Mouse (Mus musculus) thymus, postnatal 4 days (tissue): ENCODE results near the gene Son.
A peak's percentile ranks its signal among the peaks of the same experiment; 100 is the strongest.
"Not testable (repeated sequence)": the region's sequence is repeated elsewhere in the genome, so short reads cannot be mapped to it uniquely, and the experiment has no call there.

Experiments
- DNase-seq: peaks from one replicate; pipeline ENCODE4 v3.0.0; 2021

Gene Son

DNA sequence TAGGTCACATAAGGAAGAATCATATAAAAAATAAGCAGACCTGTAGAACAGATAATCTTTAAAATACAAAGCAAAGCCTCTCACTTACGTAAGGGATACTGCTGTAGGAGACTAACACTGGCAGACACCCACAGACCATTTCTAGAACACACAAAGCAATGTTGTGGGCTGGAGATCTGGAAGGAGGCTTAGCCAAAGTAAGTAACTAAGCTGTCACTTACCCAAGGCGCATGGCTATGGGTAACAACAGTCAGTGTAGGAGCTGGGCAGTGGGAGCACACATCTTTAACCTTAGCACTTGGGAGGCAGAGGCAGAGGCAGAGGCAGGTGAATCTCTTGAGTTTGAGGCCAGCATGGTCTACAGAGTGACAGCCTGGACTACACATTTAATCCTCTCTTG, 7.7 kb upstream of the Son start:
- no peak for DNase-seq

DNA sequence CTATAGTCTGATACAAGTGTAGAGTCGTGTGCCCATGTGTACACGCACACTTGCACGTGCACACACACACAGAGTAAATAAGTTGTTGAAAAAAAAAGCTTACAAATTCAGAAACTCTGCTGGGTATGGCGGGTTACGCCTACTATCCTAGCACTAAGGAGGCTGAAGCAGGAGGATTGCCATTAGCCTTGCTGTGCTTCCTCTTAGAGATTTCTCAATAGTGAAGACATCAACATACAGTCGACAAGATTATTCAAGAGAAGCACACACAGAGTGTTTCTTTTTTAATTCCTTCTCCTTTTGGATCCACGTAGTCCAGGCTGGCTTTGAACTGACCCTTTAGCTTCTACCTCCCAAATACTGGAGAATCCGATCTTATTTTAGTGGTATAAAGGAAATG, 7.1 kb upstream of the Son start:
- no peak for DNase-seq

DNA sequence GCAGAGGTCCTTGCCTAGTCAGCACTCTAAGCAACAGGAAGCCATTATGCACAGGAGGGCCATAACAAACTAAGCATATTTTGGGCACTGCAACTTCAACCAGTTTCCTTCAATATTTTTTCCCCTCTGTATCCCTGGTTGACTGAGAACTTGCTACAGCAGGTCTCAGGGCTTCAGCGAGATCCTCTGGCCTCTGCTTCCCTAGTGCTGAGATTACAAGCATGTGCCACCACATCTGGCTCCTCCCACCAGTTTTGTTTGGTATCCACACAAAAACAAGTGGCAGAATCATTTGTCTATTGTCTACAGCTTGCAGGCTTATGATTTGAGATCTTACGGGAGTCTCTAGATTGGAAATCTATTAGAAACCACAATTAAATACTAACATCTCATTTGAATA, 2.4 kb upstream of the Son start:
- DNase-seq, result no peak

DNA sequence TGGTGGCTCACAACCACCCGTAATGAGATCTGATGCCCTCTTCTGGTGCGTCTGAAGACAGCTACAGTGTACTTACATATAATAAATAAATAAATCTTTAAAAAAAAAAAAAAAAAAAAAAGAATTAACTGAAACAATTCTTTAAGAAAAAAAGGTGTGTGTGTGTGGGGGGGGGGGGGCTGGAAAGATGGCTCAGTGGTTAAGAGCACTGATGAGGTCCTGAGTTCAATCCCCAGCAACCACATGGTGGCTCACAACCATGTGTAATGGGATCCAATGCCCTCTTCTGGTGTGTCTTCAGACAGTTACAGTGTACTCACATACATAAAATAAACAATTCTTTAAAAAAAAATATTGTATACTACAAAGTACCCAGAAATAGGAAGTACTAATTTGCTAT, 1.9 kb upstream of the Son start:
- DNase-seq, result not testable (repeated sequence)

DNA sequence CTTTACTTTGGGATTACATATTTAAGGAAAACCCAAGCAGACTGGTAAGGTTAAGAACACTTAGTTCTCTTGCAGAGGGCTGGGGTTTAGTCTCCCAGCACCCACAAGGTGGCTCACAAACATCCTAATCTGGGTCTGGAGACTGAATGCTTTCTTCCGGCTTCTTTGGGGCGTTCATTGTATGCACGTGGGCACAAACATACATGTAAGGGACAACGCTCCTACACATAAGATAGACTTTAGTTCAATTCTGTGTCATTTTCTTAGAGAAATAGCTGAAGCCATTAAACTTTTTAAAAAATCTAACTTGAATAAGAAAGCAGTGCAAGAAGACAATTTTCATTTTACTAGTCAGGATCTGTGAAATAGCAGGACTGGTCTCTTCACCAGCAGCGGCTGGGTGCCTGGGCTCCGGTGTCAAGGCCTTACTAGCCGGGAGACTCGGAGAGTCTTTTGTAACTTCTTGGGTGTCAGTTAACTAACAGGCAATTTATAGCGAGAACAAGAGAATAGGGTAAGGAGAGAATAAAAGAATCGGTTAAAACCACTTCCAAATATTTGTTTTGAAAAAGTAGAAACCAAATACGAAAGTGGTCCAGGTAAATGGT, 1.2 kb upstream of the Son start:
- peak; percentile 56 for DNase-seq

DNA sequence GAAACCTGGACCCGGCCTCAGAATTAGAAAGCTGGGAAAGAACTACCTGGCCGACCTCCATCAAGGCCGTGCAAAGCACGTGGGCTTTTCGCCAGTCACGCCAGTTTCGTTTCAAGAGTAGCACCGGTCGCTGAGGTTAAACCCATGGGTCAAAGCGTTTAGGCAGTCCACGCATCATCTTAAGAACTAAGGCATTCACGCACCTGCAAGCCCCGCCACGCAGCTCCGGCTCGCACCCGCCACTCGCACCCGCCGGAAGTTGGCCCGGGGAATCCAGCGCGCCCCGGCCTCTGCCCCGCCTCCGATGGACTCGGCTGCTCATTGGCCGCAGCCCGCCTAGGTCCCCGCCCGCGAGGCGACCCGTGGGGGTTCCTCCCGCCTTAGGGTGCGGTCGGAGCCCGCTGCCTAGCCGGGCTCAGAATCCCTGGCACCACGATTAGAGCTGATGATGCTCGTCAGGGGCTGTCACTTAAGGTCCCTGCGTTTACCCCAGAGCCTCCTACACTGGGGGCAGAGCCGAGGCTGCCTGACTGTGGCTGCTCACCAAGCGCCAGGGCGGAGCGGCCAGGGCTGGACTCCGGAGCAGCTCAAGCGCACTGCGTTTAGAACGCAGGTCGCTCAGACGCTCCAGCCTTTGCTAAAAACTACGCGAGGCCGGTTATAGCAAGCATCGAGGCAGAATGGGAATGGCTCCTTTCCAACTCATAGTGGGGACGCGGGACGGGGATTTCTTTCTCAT, 456 bp upstream of the Son start, which contains the start of gene Gart:
TSS of gene Gart (minus strand) at position 272 of the 739 bp plus-strand sequence.
- DNase-seq, result peak; percentile 94

DNA sequence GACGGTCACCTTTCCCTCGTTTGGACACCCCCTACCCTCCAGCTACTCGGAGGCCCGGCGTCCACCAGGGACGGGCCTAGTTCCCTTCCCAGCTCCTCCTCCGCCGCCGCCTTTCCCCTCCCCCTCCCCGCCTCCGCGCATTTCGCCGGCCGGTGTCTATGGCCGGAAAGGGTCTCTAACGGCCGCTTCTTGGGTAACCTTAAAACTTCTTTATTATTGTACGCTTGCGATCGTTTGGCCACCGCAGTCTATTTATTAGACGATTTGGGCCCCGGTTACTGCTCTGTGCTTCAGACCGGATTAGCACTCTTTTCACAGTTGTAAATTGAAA, 879 bp downstream of the Son start:
- peak; percentile 83 for DNase-seq

DNA sequence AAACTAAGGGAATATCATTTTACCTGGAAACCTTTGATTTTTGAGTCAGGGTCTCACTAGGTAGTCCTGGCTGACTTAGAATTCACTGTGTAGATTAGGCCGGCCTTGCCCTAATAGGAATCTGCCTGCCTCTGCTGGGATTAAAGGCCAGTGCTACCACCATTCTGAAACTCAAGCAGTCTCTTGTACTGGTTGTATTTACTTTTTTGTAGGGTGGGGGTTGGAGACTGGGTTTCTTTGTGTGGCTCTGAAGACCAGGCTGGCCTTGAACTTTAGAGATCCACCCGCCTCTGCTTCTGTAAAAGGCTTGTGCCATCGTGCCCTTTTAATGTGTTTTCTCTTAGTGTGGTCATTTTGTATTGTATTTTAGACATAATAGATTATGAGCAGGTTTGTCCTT, 1.9 kb downstream of the Son start:
- DNase-seq, result no peak

DNA sequence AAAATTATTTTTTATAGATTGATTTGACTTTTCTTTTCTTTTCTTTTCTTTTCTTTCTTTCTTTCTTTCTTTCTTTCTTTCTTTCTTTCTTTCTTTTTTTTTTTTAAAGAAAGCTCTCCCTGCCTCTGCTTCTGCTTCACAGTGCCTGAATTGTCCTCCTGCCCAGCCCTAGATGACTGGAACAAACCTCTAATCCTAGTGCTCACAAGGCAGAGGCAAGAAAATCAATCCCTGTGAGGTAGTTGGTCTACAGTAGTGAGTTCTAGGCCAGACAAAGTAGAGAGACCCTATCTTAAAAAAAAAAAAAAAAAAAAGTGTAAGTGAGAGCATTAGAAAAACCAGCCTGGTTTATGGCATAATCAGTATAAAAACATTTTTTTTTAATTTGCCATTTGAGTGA, 2.5 kb downstream of the Son start:
- DNase-seq, result no peak

DNA sequence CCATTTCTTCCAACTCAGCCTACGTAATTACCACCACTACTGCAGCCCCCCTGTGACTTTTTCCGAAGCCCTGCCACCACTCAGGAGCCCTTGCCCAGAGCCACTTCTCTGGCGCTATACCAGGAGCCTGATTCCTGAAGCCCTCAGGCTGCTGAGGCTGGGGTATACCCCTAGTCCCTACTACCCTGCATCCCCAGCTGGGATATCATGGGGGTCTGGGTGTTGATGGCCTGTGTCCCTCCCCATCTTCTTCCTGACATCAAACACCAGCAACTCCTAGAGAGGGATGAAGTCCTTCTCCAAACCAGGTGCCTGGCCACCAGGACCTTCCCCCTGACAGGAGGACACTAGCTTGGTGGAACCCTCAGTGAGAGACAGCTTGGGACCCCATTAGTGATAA, 4.9 kb downstream of the Son start:
- DNase-seq, result no peak

DNA sequence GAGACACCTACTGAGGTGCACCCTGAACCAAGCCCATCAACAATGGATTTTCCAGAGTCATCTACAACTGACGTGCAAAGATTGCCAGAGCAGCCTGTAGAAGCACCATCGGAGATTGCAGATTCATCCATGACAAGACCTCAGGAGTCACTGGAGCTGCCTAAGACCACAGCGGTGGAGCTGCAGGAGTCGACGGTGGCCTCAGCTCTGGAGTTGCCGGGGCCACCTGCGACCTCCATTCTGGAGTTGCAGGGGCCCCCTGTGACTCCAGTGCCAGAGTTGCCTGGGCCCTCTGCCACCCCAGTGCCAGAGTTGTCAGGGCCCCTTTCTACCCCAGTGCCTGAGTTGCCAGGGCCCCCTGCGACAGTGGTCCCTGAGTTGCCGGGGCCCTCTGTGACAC, 8.0 kb downstream of the Son start:
- DNase-seq, result no peak

DNA sequence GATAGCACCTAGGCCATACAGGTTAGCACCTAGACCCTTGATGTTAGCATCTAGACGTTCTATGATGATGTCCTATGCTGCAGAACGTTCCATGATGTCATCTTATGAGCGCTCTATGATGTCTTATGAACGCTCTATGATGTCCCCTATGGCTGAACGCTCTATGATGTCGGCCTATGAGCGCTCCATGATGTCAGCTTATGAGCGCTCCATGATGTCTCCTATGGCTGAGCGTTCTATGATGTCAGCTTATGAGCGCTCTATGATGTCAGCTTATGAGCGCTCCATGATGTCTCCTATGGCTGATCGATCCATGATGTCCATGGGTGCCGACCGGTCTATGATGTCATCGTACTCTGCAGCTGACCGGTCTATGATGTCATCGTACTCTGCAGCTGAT, 10.0 kb downstream of the Son start:
- DNase-seq, result no peak

DNA sequence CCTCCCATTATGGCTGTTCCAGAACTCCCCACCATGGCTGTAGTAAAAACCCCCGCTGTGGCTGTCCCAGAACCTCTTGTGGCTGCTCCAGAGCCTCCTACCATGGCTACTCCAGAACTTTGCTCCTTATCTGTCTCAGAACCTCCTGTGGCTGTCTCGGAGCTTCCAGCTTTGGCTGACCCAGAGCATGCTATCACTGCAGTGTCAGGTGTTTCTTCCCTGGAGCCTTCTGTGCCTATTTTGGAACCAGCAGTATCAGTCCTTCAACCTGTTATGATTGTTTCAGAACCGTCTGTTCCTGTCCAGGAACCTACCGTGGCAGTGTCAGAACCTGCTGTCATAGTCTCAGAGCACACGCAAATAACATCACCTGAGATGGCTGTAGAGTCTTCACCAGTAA, 11.2 kb downstream of the Son start:
- no peak for DNase-seq

DNA sequence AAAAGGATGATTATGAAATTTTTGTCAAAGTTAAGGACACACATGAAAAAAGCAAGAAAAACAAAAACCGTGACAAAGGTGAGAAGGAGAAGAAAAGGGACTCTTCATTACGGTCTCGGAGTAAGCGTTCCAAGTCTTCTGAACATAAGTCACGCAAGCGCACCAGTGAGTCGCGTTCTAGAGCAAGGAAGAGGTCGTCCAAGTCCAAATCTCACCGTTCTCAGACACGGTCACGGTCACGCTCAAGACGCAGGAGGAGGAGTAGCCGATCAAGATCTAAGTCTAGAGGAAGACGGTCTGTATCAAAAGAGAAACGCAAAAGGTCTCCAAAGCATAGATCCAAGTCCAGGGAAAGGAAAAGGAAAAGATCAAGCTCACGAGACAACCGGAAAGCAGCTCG, 12.5 kb downstream of the Son start:
- no peak for DNase-seq

DNA sequence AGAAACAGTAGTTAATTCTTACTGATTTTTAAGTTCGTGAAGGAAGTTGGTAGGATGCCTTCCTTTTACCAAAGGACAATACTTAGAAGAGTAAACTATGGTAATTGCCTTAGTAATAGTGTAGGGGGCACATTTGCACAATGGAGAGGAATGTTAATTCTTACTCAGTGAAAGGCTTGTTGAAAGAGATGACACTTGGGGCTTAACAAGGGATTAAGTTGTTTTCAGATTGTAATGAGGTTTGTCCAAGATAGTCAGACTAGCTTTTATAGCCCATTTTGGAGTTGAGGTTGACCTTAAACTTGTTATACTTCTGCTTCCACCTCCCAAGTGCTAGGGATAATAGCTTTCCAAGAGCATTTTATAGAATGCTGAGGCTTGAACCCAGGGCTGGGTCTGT, 14.1 kb downstream of the Son start:
- DNase-seq, result no peak

DNA sequence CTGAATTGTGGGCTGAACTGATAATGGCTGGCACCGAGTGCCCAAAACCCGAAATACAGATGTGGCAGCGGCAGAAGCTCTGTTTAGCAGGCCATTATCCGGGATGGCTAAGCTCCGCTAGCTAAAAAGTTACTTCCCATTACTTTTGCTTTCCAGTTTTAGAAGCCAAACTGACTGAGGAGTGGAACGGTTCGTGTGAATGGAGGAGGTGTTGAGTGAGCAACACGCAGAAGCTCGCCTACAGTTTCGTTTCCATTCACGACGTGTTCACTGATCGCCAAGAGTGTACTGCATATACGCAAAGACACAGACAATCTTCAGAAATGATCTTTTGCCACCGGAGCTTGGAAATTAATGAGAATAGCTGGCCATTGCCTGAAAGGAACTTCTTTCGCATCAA, 15.0 kb downstream of the Son start:
- no peak for DNase-seq

DNA sequence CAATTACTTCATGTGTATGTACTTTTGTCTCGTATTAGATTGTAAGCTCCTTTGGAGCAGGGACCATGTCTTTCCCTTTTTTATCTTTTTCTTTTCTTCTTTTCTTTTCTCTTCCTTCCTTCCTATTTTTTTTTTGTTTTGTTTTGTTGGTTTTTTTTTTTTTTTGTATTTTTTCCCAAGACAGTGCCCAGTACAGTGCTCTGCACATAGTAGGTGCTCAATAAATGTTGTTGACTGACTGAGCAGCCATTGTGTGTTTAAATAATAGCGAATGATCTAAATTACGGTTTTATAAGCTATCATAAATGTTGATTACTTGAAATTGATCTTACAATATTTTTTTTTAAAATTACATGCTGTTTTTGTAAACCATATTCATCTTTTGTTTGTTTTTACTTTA, 16.5 kb downstream of the Son start:
- no peak for DNase-seq

DNA sequence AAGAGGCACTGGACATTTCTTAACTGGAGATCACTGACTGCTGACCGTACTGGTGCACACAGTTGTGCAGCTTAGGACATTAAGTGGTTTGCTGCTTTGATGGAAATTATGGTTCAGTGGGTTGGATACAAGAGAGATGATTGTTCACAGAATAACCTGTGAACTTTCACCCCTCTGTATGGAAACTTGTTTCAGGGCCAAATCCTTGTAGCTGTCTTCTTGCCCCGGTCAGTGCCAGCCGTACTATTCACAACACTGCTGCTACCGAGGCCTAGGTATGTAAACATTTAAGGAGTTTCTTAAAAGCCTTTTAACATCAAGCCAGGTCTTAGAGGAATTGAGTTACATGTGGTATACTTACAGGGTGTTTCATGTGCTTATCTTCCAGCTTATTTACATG, 27.2 kb downstream of the Son start:
- DNase-seq, result no peak

DNA sequence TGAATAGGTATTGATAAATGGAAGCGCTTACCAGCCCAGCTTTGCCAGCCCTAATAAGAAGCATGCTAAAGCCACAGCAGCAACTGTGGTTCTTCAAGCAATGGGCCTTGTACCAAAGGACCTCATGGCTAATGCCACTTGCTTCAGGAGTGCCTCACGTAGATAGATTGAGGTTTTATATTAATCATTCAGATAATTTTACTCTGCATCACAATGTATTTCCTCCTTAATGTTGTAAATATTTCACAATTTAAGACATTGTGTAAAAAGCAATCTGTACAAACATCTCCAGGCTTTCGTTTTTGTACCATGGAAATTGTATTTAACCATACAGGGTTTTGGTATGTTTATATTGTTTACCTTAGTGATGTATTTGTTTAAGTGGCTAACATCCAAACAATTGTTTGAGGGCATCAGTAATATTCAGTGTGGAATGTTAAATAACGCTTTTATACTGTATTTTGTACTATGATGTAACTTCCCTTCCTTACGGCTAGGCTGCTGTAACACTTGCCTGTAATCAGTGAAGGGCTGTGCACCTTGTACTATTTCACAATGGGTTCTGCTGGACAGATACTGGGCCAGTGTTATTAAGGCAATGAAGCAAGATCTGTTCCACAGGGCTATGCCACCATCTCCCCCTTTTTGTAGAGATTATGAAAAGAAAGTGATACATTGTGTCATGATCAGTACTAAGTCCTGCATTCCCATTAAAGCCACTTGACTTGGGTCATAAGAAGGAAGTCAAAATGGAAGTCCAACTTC, 31.0 kb downstream of the Son start:
- no peak for DNase-seq

DNA sequence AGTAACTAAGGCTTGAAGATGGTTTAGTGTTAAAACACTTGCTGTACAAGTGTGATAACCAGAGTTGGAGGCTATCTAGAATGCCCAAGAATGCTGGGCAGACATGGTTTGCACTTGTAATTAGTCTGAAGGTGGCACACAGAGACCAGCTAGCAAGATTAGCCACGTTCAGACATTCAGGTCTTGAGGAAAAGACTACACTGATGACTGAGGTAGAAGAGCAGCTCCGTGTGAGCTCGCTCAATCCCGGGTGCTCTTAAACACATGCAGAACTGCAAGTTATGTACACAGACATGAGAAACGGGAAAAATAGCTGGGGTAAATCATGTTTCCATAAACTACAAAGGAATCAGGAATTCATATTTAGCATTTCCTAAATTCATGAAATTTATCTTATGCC, 33.4 kb downstream of the Son start:
- no peak for DNase-seq

DNA sequence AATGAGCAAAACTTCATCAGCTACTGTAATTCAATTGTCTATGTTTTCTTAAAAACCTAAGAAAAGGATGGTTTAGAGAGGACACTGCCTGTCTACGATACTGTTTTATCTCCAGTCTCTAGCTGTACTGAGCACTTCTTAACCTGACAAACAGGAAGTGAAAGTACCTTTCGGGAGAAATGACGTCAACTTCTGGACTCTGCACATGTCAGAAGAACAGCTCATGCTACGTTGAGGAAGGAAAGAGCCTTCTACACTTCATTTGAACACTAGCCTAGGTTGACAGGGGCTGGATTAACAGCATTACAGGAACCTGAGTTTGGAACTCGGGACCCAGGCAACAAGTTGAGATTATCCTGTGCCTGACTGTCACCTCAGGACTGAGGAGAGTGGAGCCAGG, 38.2 kb downstream of the Son start:
- no peak for DNase-seq

DNA sequence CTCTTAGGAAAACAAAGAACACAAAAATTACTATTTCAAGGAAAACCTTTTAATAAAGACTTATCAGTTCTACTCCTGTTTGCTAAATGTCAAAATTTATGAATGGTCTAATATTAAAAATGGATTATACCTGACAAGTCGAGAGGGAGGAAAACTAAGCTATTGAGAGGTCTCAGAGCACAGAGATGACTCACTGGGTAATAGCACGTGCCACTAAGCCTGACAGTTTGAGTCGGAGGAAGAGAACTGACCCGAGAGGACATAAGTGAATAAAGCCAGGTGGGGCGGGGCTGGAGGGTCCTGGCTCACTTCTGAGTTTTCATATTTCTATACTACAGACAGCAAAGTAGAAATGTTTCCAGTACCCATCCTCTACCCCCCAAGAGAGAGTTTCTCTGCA, 39.1 kb downstream of the Son start:
- no peak for DNase-seq

DNA sequence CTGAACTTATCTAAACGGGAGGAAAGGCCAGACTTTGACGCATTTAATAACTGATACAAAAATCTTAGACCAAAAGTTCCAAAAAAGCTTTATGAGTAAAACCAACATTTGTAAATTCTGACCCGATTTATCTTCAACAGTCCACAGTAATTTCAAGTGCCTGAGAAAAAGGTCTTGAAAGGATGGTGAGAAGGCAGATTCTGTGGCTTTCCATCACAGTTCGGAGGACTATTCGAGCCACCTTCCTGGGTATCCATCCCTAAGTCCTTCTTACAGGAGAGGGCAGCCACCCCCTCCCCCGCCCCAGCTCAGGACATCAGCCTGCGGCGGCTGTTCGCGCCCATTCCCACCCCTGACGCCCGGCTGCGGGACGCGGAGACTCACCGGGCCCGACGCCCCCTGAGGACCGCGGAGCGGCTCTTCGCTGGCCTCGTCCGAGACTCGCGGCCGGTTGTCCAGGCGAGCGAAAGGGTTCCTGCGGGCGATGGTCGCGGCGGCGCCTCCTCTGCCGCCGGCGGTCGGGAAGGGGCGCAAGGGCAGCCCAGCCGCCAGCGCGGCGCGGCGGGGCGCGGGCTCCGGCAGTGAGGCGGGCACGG, 40.8 kb downstream of the Son start:
- DNase-seq, result no peak
